Mouse (Mus musculus): ENCODE data around the gene Myh8.

DNA sequence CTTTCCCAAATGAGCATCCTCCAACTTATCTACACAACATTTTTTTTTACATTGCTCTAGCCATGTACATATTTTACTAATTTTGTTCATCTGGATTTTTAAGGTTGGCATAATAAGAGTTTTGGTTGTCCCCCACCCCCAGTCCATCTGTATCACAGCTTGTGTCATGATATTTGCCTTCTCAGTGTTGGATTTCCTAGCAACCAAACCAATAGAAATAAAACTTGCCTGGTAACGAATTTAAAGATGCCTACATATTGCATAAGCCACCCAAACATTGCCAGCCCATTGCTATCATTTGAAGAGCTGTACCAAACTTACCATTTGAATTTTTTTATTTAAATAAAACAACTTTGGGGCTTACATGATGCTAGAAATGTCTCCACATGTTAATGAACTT is 16.5 kb downstream of the Myh8 start:
- TF ChIP-seq CTCF (IDR thresholded peaks at IDR 0.05; ENCODE audit: extremely low read depth, insufficient read length, insufficient replicate concordance, low read depth, low read length) (no peak), POLR2A (IDR thresholded peaks at IDR 0.05; ENCODE audit: low read depth, low read length) (no peak)

Data from small intestine, adult 2 months (tissue).